In genomic region chr2:152939846-152940245, GRCm38 (mm10) we compare ENCODE assay signal across 8 mouse cellular contexts. TPM values are rescaled to one million over a fixed set of nuclear protein-coding genes. Genes with fewer than 3 reads are reported as not detected.
A peak's percentile ranks its signal among the peaks of the same experiment; 100 is the strongest.
DNase-seq lines count a peak whose midpoint lies in the region; ATAC-seq and TF ChIP-seq lines count a peak whose summit lies in the region.
"Had no signal": no experiment of that assay in that cellular context is flagged by ENCODE, and none has a peak within 500 bp of the region (broad histone marks: within the 10 kb centered on the region; RNA-seq: fewer than 3 reads in every experiment).

No protein-coding gene starts in this region.

- peak; percentile 94 for TF ChIP-seq CTCF in G1E (IDR thresholded peaks at IDR 0.05; ENCODE audit: low read depth, low read length)

- peaks cover 29% of the 10 kb centered on the region for H3K27me3 ChIP-seq in G1E (ENCODE audit: insufficient read depth, low read length)

- DNase-seq in layer of hippocampus, adult 11-12 months (ENCODE audit: low spot score), result peak; percentile 68
- DNase-seq in layer of hippocampus, postnatal 14 days (ENCODE audit: low spot score in 2 of 2), result no peak
- DNase-seq in CD4-positive helper T cell, adult 2 months (ENCODE audit: low read depth, low spot score), result peak; percentile 27
- peak; percentile 31 for DNase-seq in G1E (ENCODE audit: low spot score)
- peak; percentile 61 to 63 for DNase-seq in cerebellum, postnatal 36 days
- peak; percentile 27 to 67 for DNase-seq in lung, postnatal 4 days
- peak; percentile 80 for DNase-seq in thymus, postnatal 4 days

- no peaks in the 10 kb centered on the region for H3K9me3 ChIP-seq in G1E (replicated peaks)

- H3K4me1 ChIP-seq in G1E (ENCODE audit: insufficient read depth, low read depth, low read length), result peaks cover 3% of the 10 kb centered on the region; the same call in 1 of the 2 replicates

- ATAC-seq in G1E (ENCODE audit: extremely low read depth, insufficient number of reproducible peaks, low FRiP score, poor library complexity, severe bottlenecking), result no peak

- H3K4me3 ChIP-seq in G1E (ENCODE audit: low read depth, low read length), result no peak overlapping the region

- H3K36me3 ChIP-seq in G1E (replicated peaks), result no peaks in the 10 kb centered on the region

RNA-seq across cellular contexts. Expression of gene Foxs1, which starts 6.8 kb away (rescaled TPM):
- total RNA-seq in layer of hippocampus, postnatal 14 days (2021), result 1 to 10 TPM; 1.3 to 1.7 TPM
- total RNA-seq in G1E (2014; fragmentation: Nextera tagmentation), result not detected in 2 replicates
- total RNA-seq in G1E (2017), result not detected in 2 replicates
- polyA plus RNA-seq in G1E (2012), result not detected in 2 replicates

RNA-seq across cellular contexts. Expression of gene Dusp15, which starts 11.7 kb away (rescaled TPM):
- 10 to 100 TPM; 26.1 to 27.1 TPM for total RNA-seq in layer of hippocampus, postnatal 14 days (2021)
- not detected in 2 replicates for total RNA-seq in G1E (2014; fragmentation: Nextera tagmentation)
- 0.11 TPM in 1 of 2 replicates, not detected in the other for total RNA-seq in G1E (2017)
- polyA plus RNA-seq in G1E (2012), result not detected in 2 replicates
- polyA plus RNA-seq: lung, embryonic 16.5 days had no signal

RNA-seq across cellular contexts. Expression of gene Ttll9, which starts 22.4 kb away (rescaled TPM):
- 1 to 10 TPM; 1.7 to 3.0 TPM for total RNA-seq in layer of hippocampus, postnatal 14 days (2021)
- total RNA-seq in G1E (2014; fragmentation: Nextera tagmentation) (not detected in 2 replicates), G1E (2017) (not detected in 2 replicates)
- not detected in 2 replicates for polyA plus RNA-seq in G1E (2012)

RNA-seq across cellular contexts. Expression of gene Mylk2, which starts 28.7 kb away (rescaled TPM):
- under 1 TPM in 1 of 2 experiments, not detected in 1; 0.12 TPM for total RNA-seq in layer of hippocampus, postnatal 14 days (2021)
- total RNA-seq in G1E (2014; fragmentation: Nextera tagmentation) (not detected in 2 replicates), G1E (2017) (0.11 TPM in 1 of 2 replicates, not detected in the other)
- polyA plus RNA-seq in G1E (2012), result not detected in 2 replicates

Comparison
In these comparisons a context has a peak if more than half of its experiments do, and no peak if none do; other contexts are left out.
1. DNase-seq: peak in layer of hippocampus, adult 11-12 months (single experiment), CD4-positive helper T cell, adult 2 months (single experiment), G1E (single experiment), cerebellum, postnatal 36 days (2 of 2), lung, postnatal 4 days (2 of 2) and thymus, postnatal 4 days (single experiment); none in layer of hippocampus, postnatal 14 days (0 of 2).
2. RNA of gene Dusp15, which starts 11.7 kb away (total RNA-seq): 26.1 to 27.1 TPM in layer of hippocampus, postnatal 14 days; 0.11 TPM in G1E; every median in the first group is over 10 times any median in the second.